Mouse (Mus musculus): ENCODE results near the gene Tcf7. TPM values are rescaled to one million over a fixed set of nuclear protein-coding genes. Genes with fewer than 3 reads are reported as not detected.

Gene Tcf7
- polyA plus RNA-seq, 1 experiment, result 2,910 TPM

- Histone ChIP-seq H3K27me3 (ENCODE audit: control insufficient read depth, insufficient read depth, low read length) (no peaks in the 10 kb centered on the region), H3K36me3 (ENCODE audit: control insufficient read depth, insufficient read depth, low read length) (no peaks in the 10 kb centered on the region), H3K4me1 (replicated peaks; ENCODE audit: control insufficient read depth, insufficient read depth, low read length) (peaks cover 60% of the 10 kb centered on the region), H3K4me3 (ENCODE audit: control insufficient read depth, insufficient read depth, low read length) (no peak overlapping the region), H3K27ac (ENCODE audit: control insufficient read depth, insufficient read depth, low read length) (no peak overlapping the region)
- 91% methylated on average over 3 of the region's 3 CpGs for WGBS
- no peak for TF ChIP-seq CTCF (IDR thresholded peaks at IDR 0.05; ENCODE audit: borderline replicate concordance, control insufficient read depth, extremely low read depth, insufficient read depth, low read length, poor library complexity)
- TF ChIP-seq POLR2A (IDR thresholded peaks at IDR 0.05; ENCODE audit: control insufficient read depth, extremely low read depth, insufficient read depth, low read length, poor library complexity), result no peak
- DNase-seq, result no peak
These were observed 19.9 kb upstream of the Tcf7 start for GRCm38 (mm10) chr11:52302668-52303067.

- WGBS, result 19% methylated on average over 7 of the region's 7 CpGs
- TF ChIP-seq POLR2A (IDR thresholded peaks at IDR 0.05; ENCODE audit: control insufficient read depth, extremely low read depth, insufficient read depth, low read length, poor library complexity) (0 out of 2 replicates have a peak, but pooled peaks have one; percentile 53), CTCF (IDR thresholded peaks at IDR 0.05; ENCODE audit: borderline replicate concordance, control insufficient read depth, extremely low read depth, insufficient read depth, low read length, poor library complexity) (no peak)
- DNase-seq, result peak; percentile 81
- no peaks in the 10 kb centered on the region for H3K27me3 ChIP-seq (ENCODE audit: control insufficient read depth, insufficient read depth, low read length)
- H3K4me3 ChIP-seq (ENCODE audit: control insufficient read depth, insufficient read depth, low read length), result peak overlapping the region; percentile 42
- H3K27ac ChIP-seq (ENCODE audit: control insufficient read depth, insufficient read depth, low read length), result peak overlapping the region; percentile 94
- no peaks in the 10 kb centered on the region for H3K36me3 ChIP-seq (ENCODE audit: control insufficient read depth, insufficient read depth, low read length)
- peaks cover 56% of the 10 kb centered on the region for H3K4me1 ChIP-seq (replicated peaks; ENCODE audit: control insufficient read depth, insufficient read depth, low read length)
These were observed 16.9 kb upstream of the Tcf7 start for GRCm38 (mm10) chr11:52299687-52300086.

- no peak for DNase-seq
- Histone ChIP-seq H3K4me3 (ENCODE audit: control insufficient read depth, insufficient read depth, low read length) (peak overlapping the region; percentile 42), H3K27ac (ENCODE audit: control insufficient read depth, insufficient read depth, low read length) (peak overlapping the region; percentile 94), H3K27me3 (ENCODE audit: control insufficient read depth, insufficient read depth, low read length) (no peaks in the 10 kb centered on the region), H3K36me3 (ENCODE audit: control insufficient read depth, insufficient read depth, low read length) (no peaks in the 10 kb centered on the region), H3K4me1 (replicated peaks; ENCODE audit: control insufficient read depth, insufficient read depth, low read length) (peaks cover 60% of the 10 kb centered on the region)
- no peak for TF ChIP-seq POLR2A (IDR thresholded peaks at IDR 0.05; ENCODE audit: control insufficient read depth, extremely low read depth, insufficient read depth, low read length, poor library complexity)
- TF ChIP-seq CTCF (IDR thresholded peaks at IDR 0.05; ENCODE audit: borderline replicate concordance, control insufficient read depth, extremely low read depth, insufficient read depth, low read length, poor library complexity), result no peak
- 29% methylated on average over 9 of the region's 9 CpGs for WGBS
These were observed 16.1 kb upstream of the Tcf7 start for GRCm38 (mm10) chr11:52298955-52299354.

GRCm38 (mm10) chr11:52297352-52297751 is 14.5 kb upstream of the Tcf7 start:
- Histone ChIP-seq H3K4me1 (replicated peaks; ENCODE audit: control insufficient read depth, insufficient read depth, low read length) (peaks cover 71% of the 10 kb centered on the region), H3K27ac (ENCODE audit: control insufficient read depth, insufficient read depth, low read length) (peak overlapping the region; percentile 86), H3K4me3 (ENCODE audit: control insufficient read depth, insufficient read depth, low read length) (no peak overlapping the region), H3K27me3 (ENCODE audit: control insufficient read depth, insufficient read depth, low read length) (no peaks in the 10 kb centered on the region), H3K36me3 (ENCODE audit: control insufficient read depth, insufficient read depth, low read length) (no peaks in the 10 kb centered on the region)
- 13% methylated on average over 9 of the region's 9 CpGs for WGBS
- peak; percentile 87 for DNase-seq
- TF ChIP-seq CTCF (IDR thresholded peaks at IDR 0.05; ENCODE audit: borderline replicate concordance, control insufficient read depth, extremely low read depth, insufficient read depth, low read length, poor library complexity), result peak; percentile 94
- TF ChIP-seq POLR2A (IDR thresholded peaks at IDR 0.05; ENCODE audit: control insufficient read depth, extremely low read depth, insufficient read depth, low read length, poor library complexity), result no peak

GRCm38 (mm10) chr11:52294103-52294502 is 11.3 kb upstream of the Tcf7 start:
- peaks cover 66% of the 10 kb centered on the region for H3K4me1 ChIP-seq (replicated peaks; ENCODE audit: control insufficient read depth, insufficient read depth, low read length)
- DNase-seq, result no peak
- no peak for TF ChIP-seq POLR2A (IDR thresholded peaks at IDR 0.05; ENCODE audit: control insufficient read depth, extremely low read depth, insufficient read depth, low read length, poor library complexity)
- H3K27me3 ChIP-seq (ENCODE audit: control insufficient read depth, insufficient read depth, low read length), result no peaks in the 10 kb centered on the region
- no peak overlapping the region for H3K27ac ChIP-seq (ENCODE audit: control insufficient read depth, insufficient read depth, low read length)
- H3K36me3 ChIP-seq (ENCODE audit: control insufficient read depth, insufficient read depth, low read length), result no peaks in the 10 kb centered on the region
- WGBS, result 86% methylated on average over 9 of the region's 9 CpGs
- no peak overlapping the region for H3K4me3 ChIP-seq (ENCODE audit: control insufficient read depth, insufficient read depth, low read length)

- Histone ChIP-seq H3K27ac (ENCODE audit: control insufficient read depth, insufficient read depth, low read length) (peak overlapping the region; percentile 89), H3K4me1 (replicated peaks; ENCODE audit: control insufficient read depth, insufficient read depth, low read length) (peaks cover 57% of the 10 kb centered on the region), H3K36me3 (ENCODE audit: control insufficient read depth, insufficient read depth, low read length) (no peaks in the 10 kb centered on the region), H3K4me3 (ENCODE audit: control insufficient read depth, insufficient read depth, low read length) (no peak overlapping the region), H3K27me3 (ENCODE audit: control insufficient read depth, insufficient read depth, low read length) (no peaks in the 10 kb centered on the region)
- DNase-seq, result peak; percentile 55
- 12% methylated on average over 6 of the region's 6 CpGs for WGBS
- TF ChIP-seq POLR2A (IDR thresholded peaks at IDR 0.05; ENCODE audit: control insufficient read depth, extremely low read depth, insufficient read depth, low read length, poor library complexity), result no peak
- TF ChIP-seq CTCF (IDR thresholded peaks at IDR 0.05; ENCODE audit: borderline replicate concordance, control insufficient read depth, extremely low read depth, insufficient read depth, low read length, poor library complexity), result no peak
These were observed 10.1 kb upstream of the Tcf7 start for GRCm38 (mm10) chr11:52292894-52293293.

GRCm38 (mm10) chr11:52292346-52292745 is 9.5 kb upstream of the Tcf7 start:
- TF ChIP-seq CTCF (IDR thresholded peaks at IDR 0.05; ENCODE audit: borderline replicate concordance, control insufficient read depth, extremely low read depth, insufficient read depth, low read length, poor library complexity) (no peak), POLR2A (IDR thresholded peaks at IDR 0.05; ENCODE audit: control insufficient read depth, extremely low read depth, insufficient read depth, low read length, poor library complexity) (no peak)
- Histone ChIP-seq H3K27me3 (ENCODE audit: control insufficient read depth, insufficient read depth, low read length) (no peaks in the 10 kb centered on the region), H3K4me1 (replicated peaks; ENCODE audit: control insufficient read depth, insufficient read depth, low read length) (peaks cover 56% of the 10 kb centered on the region), H3K4me3 (ENCODE audit: control insufficient read depth, insufficient read depth, low read length) (no peak overlapping the region), H3K27ac (ENCODE audit: control insufficient read depth, insufficient read depth, low read length) (peak overlapping the region; percentile 89), H3K36me3 (ENCODE audit: control insufficient read depth, insufficient read depth, low read length) (no peaks in the 10 kb centered on the region)
- 33% methylated on average over 7 of the region's 7 CpGs for WGBS
- peak; percentile 53 for DNase-seq

Measured in thymus, adult 2 months (tissue).